Mouse (Mus musculus): ENCODE results near the gene Kbtbd12.

DNA sequence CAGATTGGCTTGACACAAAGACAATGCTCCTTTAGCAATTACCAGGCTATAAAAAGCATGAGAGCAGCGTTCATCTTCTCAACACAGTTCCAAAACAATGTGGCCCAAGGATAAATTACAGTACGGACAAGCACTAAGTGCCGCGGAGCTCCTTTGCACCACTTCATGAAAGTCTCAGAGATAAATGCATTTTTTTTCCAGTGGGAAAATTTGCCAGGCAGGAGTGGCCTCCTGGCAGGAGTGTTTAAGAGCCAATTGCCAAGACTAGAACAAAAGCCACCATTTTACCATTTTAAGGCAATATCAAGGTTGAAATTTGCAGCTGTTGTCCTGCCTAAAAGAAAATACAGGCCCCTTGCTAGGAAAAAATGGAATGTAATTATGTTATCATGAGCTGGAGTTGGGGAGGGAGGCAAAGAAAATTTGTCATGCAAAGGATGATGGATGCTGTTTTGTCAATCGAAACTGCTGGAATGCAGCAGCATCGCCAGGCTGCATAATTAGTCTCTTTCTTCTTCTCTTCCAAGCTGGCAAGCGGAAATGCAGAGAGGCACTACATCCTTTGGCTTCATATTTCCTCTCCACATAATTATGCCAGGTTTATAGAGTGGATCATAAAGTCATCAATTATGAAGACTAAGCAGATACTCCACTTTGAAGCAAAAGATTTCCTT lies 45.8 kb upstream of the Kbtbd12 start:
- TF ChIP-seq POLR2A (IDR thresholded peaks at IDR 0.05; ENCODE audit: low read depth, low read length) (no peak), CTCF (IDR thresholded peaks at IDR 0.05; ENCODE audit: extremely low read depth, insufficient read depth, insufficient read length, insufficient replicate concordance) (no peak)
